Mouse (Mus musculus) myocyte (in vitro differentiated cells): ENCODE measurements around the gene Sh3pxd2a. TPM values are rescaled to one million over a fixed set of nuclear protein-coding genes. Genes with fewer than 3 reads are reported as not detected.

ENCODE experiments used
- H3K27me3 ChIP-seq: one replicate; pipeline ENCODE4 v1.6.1; 2011; ENCODE audit not compliant: control insufficient read depth, insufficient read depth, insufficient read length
- H3K36me3 ChIP-seq: one replicate; pipeline ENCODE4 v1.6.1; 2011; ENCODE audit not compliant: control insufficient read depth, insufficient read depth
- H3K4me2 ChIP-seq: one replicate; pipeline ENCODE4 v1.6.1; 2011; ENCODE audit warnings: low read depth, control low read depth
- H3K4me3 ChIP-seq: one replicate; pipeline ENCODE4 v1.5.1; 2011; ENCODE audit warnings: mild to moderate bottlenecking, control low read depth, moderate library complexity
- H3K79me2 ChIP-seq: one replicate; pipeline ENCODE4 v1.6.1; 2011; ENCODE audit not compliant: control insufficient read depth, insufficient read depth
- H3ac ChIP-seq: one replicate; pipeline ENCODE4 v1.6.1; 2011; ENCODE audit not compliant: control insufficient read depth, insufficient read length
- CEBPB ChIP-seq: IDR thresholded peaks from 2 replicates; pipeline ENCODE4 v1.6.1; 2011; ENCODE audit warnings: mild to moderate bottlenecking, moderate library complexity; ENCODE audit not compliant: poor library complexity, insufficient read depth, severe bottlenecking
- E2F4 ChIP-seq: IDR thresholded peaks from one replicate; pipeline ENCODE4 v1.6.1; 2011; ENCODE audit warnings: mild to moderate bottlenecking, control low read depth, moderate library complexity; ENCODE audit not compliant: insufficient read depth
- MAX ChIP-seq: IDR thresholded peaks from one replicate; pipeline ENCODE4 v1.6.1; 2011; ENCODE audit warnings: low read depth, mild to moderate bottlenecking, control low read depth
- MYOD1 ChIP-seq, 3 experiments: IDR thresholded peaks; one replicate each; pipeline ENCODE4 v1.6.1; 2011; ENCODE audit warnings: control low read depth in 2 of 3, low read depth in 2 of 3, mild to moderate bottlenecking in 2 of 3, moderate library complexity in 1 of 3; ENCODE audit not compliant: insufficient read length in 2 of 3, control insufficient read depth in 1 of 3
- MYOG ChIP-seq, 3 experiments: IDR thresholded peaks; one replicate each; pipeline ENCODE4 v1.6.1; 2011; ENCODE audit warnings: control low read depth in 2 of 3, low read depth in 2 of 3, mild to moderate bottlenecking in 2 of 3; ENCODE audit not compliant: insufficient read length in 2 of 3, control insufficient read depth in 1 of 3, insufficient read depth in 1 of 3
- POLR2A ChIP-seq: IDR thresholded peaks from one replicate; pipeline ENCODE4 v1.6.1; 2011; ENCODE audit warnings: low read depth, mild to moderate bottlenecking, control low read depth, moderate library complexity; ENCODE audit not compliant: insufficient read length
- POLR2AphosphoS2 ChIP-seq: IDR thresholded peaks from one replicate; pipeline ENCODE4 v1.6.1; 2011; ENCODE audit warnings: low read depth, control low read depth; ENCODE audit not compliant: insufficient read length
- REST ChIP-seq: IDR thresholded peaks from one replicate; pipeline ENCODE4 v1.6.1; 2011; ENCODE audit warnings: mild to moderate bottlenecking, control low read depth, moderate library complexity; ENCODE audit not compliant: insufficient read depth, insufficient read length
- SRF ChIP-seq: IDR thresholded peaks from one replicate; pipeline ENCODE4 v1.6.1; 2011; ENCODE audit warnings: low read depth; ENCODE audit not compliant: control insufficient read depth, insufficient read length
- TCF12 ChIP-seq: IDR thresholded peaks from one replicate; pipeline ENCODE4 v1.6.1; 2011; ENCODE audit warnings: mild to moderate bottlenecking, control low read depth; ENCODE audit not compliant: poor library complexity, insufficient read depth, severe bottlenecking
- TCF3 ChIP-seq: IDR thresholded peaks from one replicate; pipeline ENCODE4 v1.6.1; 2011; ENCODE audit warnings: low read depth, control low read depth; ENCODE audit not compliant: insufficient read length
- USF1 ChIP-seq: IDR thresholded peaks from one replicate; pipeline ENCODE4 v1.6.1; 2011; ENCODE audit warnings: low read depth, mild to moderate bottlenecking, control low read depth, moderate library complexity
- polyA plus RNA-seq: library from polyadenylated mRNA; unstranded; fragments of >200 nt; fragmentation: generic; extraction: Trizol; gene quantifications from one replicate; pipeline ENCODE4 v1.2.1, GENCODE M21; 2012; ENCODE audit warnings: missing spikeins

Gene Sh3pxd2a
- polyA plus RNA-seq, 1 experiment: 59.5 TPM

GRCm38 (mm10) chr19:47452211-47452610 lies 12.0 kb downstream of the Sh3pxd2a start:
- H3K4me2 ChIP-seq: no peak overlapping the region
- no peak overlapping the region for H3ac ChIP-seq
- no peaks in the 10 kb centered on the region for H3K36me3 ChIP-seq
- H3K4me3 ChIP-seq: no peak overlapping the region
- TF ChIP-seq POLR2AphosphoS2 (no peak), TCF3 (no peak), USF1 (no peak), MYOD1 (IDR thresholded peaks at IDR 0.05; ENCODE audit: control insufficient read depth in 1 of 3, insufficient read length in 2 of 3, low read depth in 2 of 3) (no peak), E2F4 (no peak), POLR2A (no peak), MYOG (IDR thresholded peaks at IDR 0.05; ENCODE audit: control insufficient read depth in 1 of 3, insufficient read depth in 1 of 3, insufficient read length in 2 of 3, low read depth in 2 of 3) (no peak), REST (no peak), MAX (no peak), SRF (no peak), TCF12 (no peak), CEBPB (no peak)
- no peaks in the 10 kb centered on the region for H3K27me3 ChIP-seq
- H3K79me2 ChIP-seq: peaks cover 68% of the 10 kb centered on the region

- Histone ChIP-seq H3ac (no peak overlapping the region), H3K27me3 (no peaks in the 10 kb centered on the region), H3K79me2 (peaks cover 66% of the 10 kb centered on the region), H3K36me3 (no peaks in the 10 kb centered on the region), H3K4me2 (no peak overlapping the region), H3K4me3 (no peak overlapping the region)
- TF ChIP-seq TCF12: peak; percentile 6
- TF ChIP-seq USF1: no peak
- TF ChIP-seq MAX: no peak
- no peak for TF ChIP-seq REST
- peak in 2 of 3 experiments; percentile 62 to 77 for TF ChIP-seq MYOD1 (IDR thresholded peaks at IDR 0.05; ENCODE audit: control insufficient read depth in 1 of 3, insufficient read length in 2 of 3, low read depth in 2 of 3)
- peak in 1 of 3 experiments; percentile 69 for TF ChIP-seq MYOG (IDR thresholded peaks at IDR 0.05; ENCODE audit: control insufficient read depth in 1 of 3, insufficient read depth in 1 of 3, insufficient read length in 2 of 3, low read depth in 2 of 3)
- no peak for TF ChIP-seq E2F4
- no peak for TF ChIP-seq POLR2A
- peak; percentile 9 for TF ChIP-seq POLR2AphosphoS2
Observed at GRCm38 (mm10) chr19:47451476-47452113, 12.6 kb downstream of the Sh3pxd2a start.

- H3K79me2 ChIP-seq: peaks cover 68% of the 10 kb centered on the region
- no peak overlapping the region for H3K4me2 ChIP-seq
- no peak overlapping the region for H3K4me3 ChIP-seq
- no peaks in the 10 kb centered on the region for H3K36me3 ChIP-seq
- TF ChIP-seq POLR2AphosphoS2: peak; percentile 59
- TF ChIP-seq E2F4: no peak
- TF ChIP-seq USF1: no peak
- peak; percentile 60 for TF ChIP-seq TCF12
- TF ChIP-seq MYOG (IDR thresholded peaks at IDR 0.05; ENCODE audit: control insufficient read depth in 1 of 3, insufficient read depth in 1 of 3, insufficient read length in 2 of 3, low read depth in 2 of 3): peak; percentile 54 to 93 (median 92)
- TF ChIP-seq POLR2A: peak; percentile 43
- peak; percentile 61 to 92 (median 74) for TF ChIP-seq MYOD1 (IDR thresholded peaks at IDR 0.05; ENCODE audit: control insufficient read depth in 1 of 3, insufficient read length in 2 of 3, low read depth in 2 of 3)
- H3ac ChIP-seq: no peak overlapping the region
- no peaks in the 10 kb centered on the region for H3K27me3 ChIP-seq
Observed at GRCm38 (mm10) chr19:47450261-47451137, 13.7 kb downstream of the Sh3pxd2a start.

GRCm38 (mm10) chr19:47449513-47450227 lies 14.5 kb downstream of the Sh3pxd2a start:
- no peaks in the 10 kb centered on the region for H3K27me3 ChIP-seq
- H3K4me2 ChIP-seq: peak overlapping the region; percentile 7
- no peaks in the 10 kb centered on the region for H3K36me3 ChIP-seq
- no peak overlapping the region for H3K4me3 ChIP-seq
- H3ac ChIP-seq: no peak overlapping the region
- TF ChIP-seq TCF12 (no peak), CEBPB (no peak), USF1 (no peak), MYOG (IDR thresholded peaks at IDR 0.05; ENCODE audit: control insufficient read depth in 1 of 3, insufficient read depth in 1 of 3, insufficient read length in 2 of 3, low read depth in 2 of 3) (no peak), TCF3 (no peak), SRF (no peak)
- peaks cover 66% of the 10 kb centered on the region for H3K79me2 ChIP-seq
